Mouse (Mus musculus) frontal cortex, postnatal 25 days (tissue): Measurements from ENCODE around the gene Evpl.

Experiments used
- DNase-seq, 2 experiments: peaks; one replicate each; pipeline ENCODE4 v3.0.0; 2022; ENCODE audit warnings: low spot score in 2 of 2

Evpl gene

GRCm38 (mm10) chr11:116171959-116172358, 65.9 kb downstream of the Evpl start:
- no peak for DNase-seq
